In the genomic region with DNA sequence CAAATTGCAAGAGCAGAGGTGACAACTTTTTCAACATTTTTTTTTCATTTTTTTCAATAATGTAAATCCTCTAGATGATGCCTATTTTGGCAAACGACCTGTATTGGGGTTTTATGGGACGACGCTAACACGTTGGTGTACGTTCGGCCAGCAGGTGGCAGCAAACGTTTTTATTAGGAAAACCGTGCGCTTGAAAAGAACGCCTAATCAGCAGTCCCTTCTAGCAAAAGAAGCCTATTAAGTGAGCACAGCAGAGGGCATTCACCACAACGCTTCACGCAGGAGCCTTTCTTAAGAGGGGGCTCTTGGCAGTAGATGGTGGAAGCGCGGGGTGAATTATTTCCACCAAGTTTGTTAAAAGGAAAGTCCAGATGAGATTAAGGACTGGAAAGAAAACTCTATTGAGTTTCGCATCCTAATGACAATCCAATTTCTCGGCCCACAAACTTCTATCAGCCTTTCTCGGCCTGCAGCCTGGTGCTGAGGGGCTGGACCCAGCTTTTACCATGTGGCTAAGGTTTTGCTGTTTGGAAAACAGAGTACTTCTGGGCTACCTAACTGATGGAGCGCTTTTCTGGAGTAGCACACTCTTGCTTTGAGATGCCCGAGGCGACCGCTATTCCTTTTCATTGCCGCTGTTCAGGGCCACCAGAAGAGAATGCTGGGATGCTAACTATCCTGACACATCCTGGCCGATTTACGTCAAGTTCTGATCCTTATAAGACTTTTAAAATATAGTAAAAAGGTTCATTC, we compare ENCODE assay signal across 8 mouse cellular contexts.
A peak's percentile ranks its signal among the peaks of the same experiment; 100 is the strongest.
DNase-seq lines count a peak whose midpoint lies in the region; ATAC-seq and TF ChIP-seq lines count a peak whose summit lies in the region.

No protein-coding gene starts in this region.

- H3K4me3 ChIP-seq in heart, embryonic 11.5 days (ENCODE audit: low read depth, low read length) = no peak overlapping the region
- no peak overlapping the region for H3K4me3 ChIP-seq in cortical plate, adult 2 months (ENCODE audit: insufficient read depth, low read length)
- no peak overlapping the region for H3K4me3 ChIP-seq in midbrain, embryonic 16.5 days (ENCODE audit: low read depth, low read length)

- 37% methylated on average over 24 of the region's 24 CpGs for WGBS in heart, embryonic 11.5 days (ENCODE audit: insufficient replicate concordance)
- 23% methylated on average over 24 of the region's 24 CpGs for WGBS in midbrain, embryonic 16.5 days

- H3K4me1 ChIP-seq in heart, embryonic 11.5 days (ENCODE audit: control insufficient read depth, insufficient read depth, low read length) = peaks cover 26% of the 10 kb centered on the region
- no peaks in the 10 kb centered on the region for H3K4me1 ChIP-seq in cortical plate, adult 2 months (ENCODE audit: control insufficient read depth, insufficient read depth, low read length)
- H3K4me1 ChIP-seq in midbrain, embryonic 16.5 days (ENCODE audit: control insufficient read depth, insufficient read depth, low read length) = no peaks in the 10 kb centered on the region; the same call in 1 of the 2 replicates

- no peaks in the 10 kb centered on the region for H3K36me3 ChIP-seq in heart, embryonic 11.5 days (ENCODE audit: control insufficient read depth, insufficient read depth, low read length)
- H3K36me3 ChIP-seq in midbrain, embryonic 16.5 days (ENCODE audit: control insufficient read depth, insufficient read depth, low read length) = no peaks in the 10 kb centered on the region

- intact Hi-C loops in gastrocnemius, postnatal 36 days (cut with DNase I) = loop anchor here (2.0 to 5.0 kb wide), 4 partner anchors 67 to 593 kb away; partner anchors contain the start of gene Edn1
- intact Hi-C loops in left cerebral cortex, postnatal 36 days (cut with DNase I) = loop anchor here (1.0 to 10.0 kb wide), 5 partner anchors 67 to 875 kb away; partner anchors contain the start of genes Edn1 and Hivep1

- H3K27ac ChIP-seq in heart, embryonic 11.5 days (ENCODE audit: low read depth, low read length) = no peak overlapping the region
- H3K27ac ChIP-seq in cortical plate, adult 2 months (ENCODE audit: insufficient read depth, low read length) = no peak overlapping the region
- no peak overlapping the region for H3K27ac ChIP-seq in midbrain, embryonic 16.5 days (ENCODE audit: low read length)

- H3K9me3 ChIP-seq in heart, embryonic 11.5 days (replicated peaks; ENCODE audit: control insufficient read depth, low read length) = no peaks in the 10 kb centered on the region
- H3K9me3 ChIP-seq in midbrain, embryonic 16.5 days (replicated peaks; ENCODE audit: control insufficient read depth, low read length, poor library complexity, severe bottlenecking) = no peaks in the 10 kb centered on the region

- peak; percentile 89 for TF ChIP-seq CTCF in cortical plate, adult 2 months (IDR thresholded peaks at IDR 0.05; ENCODE audit: extremely low read depth, insufficient read depth, low read length)

- no peaks in the 10 kb centered on the region for H3K27me3 ChIP-seq in heart, embryonic 11.5 days (ENCODE audit: control insufficient read depth, insufficient read depth, low read length)
- H3K27me3 ChIP-seq in midbrain, embryonic 16.5 days (ENCODE audit: control insufficient read depth, insufficient read depth, low read depth, low read length) = no peaks in the 10 kb centered on the region

- TF ChIP-seq POLR2A in cortical plate, adult 2 months (IDR thresholded peaks at IDR 0.05; ENCODE audit: extremely low read depth, insufficient read depth, low read length) = no peak

- DNase-seq in heart, adult 18-20 months = peak; percentile 83 to 96
- DNase-seq in gastrocnemius, postnatal 36 days = peak; percentile 76 to 78
- DNase-seq in kidney, adult 18-20 months = peak; percentile 89
- peak; percentile 78 to 83 for DNase-seq in left cerebral cortex, postnatal 36 days (ENCODE audit: low spot score in 2 of 2)
- DNase-seq in spleen, postnatal 14 days (ENCODE audit: low spot score in 2 of 2) = peak; percentile 54 to 74

- H3K9ac ChIP-seq in heart, embryonic 11.5 days (ENCODE audit: low read depth, low read length) = no peak overlapping the region
- no peak overlapping the region for H3K9ac ChIP-seq in midbrain, embryonic 16.5 days (ENCODE audit: low read depth, low read length)

- no peak overlapping the region for H3K4me2 ChIP-seq in heart, embryonic 11.5 days
- peak overlapping the region; percentile 40; the same call in 1 of the 2 replicates for H3K4me2 ChIP-seq in midbrain, embryonic 16.5 days (ENCODE audit: low read length)

- ATAC-seq in heart, embryonic 11.5 days (replicated peaks; ENCODE audit: insufficient number of reproducible peaks, low FRiP score, low TSS enrichment) = no peak
- ATAC-seq in midbrain, embryonic 16.5 days = peak; percentile 91
